In the genomic region with DNA sequence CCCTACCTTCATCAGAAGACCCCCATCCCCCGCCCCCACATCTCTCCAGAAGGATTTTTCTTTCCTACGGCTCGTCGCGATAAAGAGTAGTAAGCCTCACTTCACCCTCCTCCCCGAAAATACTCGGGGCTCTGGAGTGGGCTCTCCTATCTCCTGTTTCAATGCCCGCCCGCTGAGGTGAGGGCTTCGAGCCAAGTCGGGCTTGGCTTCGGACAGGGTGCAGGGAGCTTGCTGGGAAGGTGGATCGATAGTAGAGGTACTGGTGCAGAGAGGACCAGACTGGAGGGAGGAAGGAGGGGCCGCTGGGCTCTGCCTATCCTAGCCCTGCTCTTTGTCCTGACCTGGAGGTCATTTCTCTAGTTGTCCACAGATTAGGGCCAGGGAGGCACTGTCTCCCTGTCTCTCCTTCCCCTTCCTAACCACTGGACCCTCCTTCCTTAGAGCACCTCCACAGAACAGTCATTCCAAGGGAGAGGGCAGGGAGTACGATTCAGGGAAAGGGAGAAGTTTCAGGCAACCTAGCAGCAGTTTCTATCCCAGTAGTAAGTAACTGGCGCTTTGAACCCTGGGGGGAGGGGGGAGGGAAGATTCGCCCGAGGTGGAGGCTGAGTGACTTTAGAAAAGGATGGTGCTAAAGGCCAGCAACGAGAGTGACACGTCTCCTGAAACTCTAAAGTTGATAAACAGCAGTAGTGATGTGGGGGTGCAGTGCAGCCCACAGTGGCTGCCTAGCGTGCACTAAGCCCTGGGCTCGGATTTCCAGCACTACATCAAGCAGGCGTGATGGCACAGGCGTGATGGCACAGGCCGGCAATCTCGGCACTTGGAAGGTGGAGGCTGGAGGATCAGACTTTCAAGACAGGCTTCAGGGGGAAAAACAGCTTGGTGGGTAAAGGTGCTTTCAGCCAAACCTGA, we compare ENCODE assay signal across 9 mouse cellular contexts. TPM values are rescaled to one million over a fixed set of nuclear protein-coding genes. Genes with fewer than 3 reads are reported as not detected.
A peak's percentile ranks its signal among the peaks of the same experiment; 100 is the strongest.
DNase-seq lines count a peak whose midpoint lies in the region; ATAC-seq and TF ChIP-seq lines count a peak whose summit lies in the region.
"Had no signal": no experiment of that assay in that cellular context is flagged by ENCODE, and none has a peak within 500 bp of the region (broad histone marks: within the 10 kb centered on the region; RNA-seq: fewer than 3 reads in every experiment).

No protein-coding gene starts in this region.

- H3K27ac ChIP-seq in embryonic fibroblast, embryonic 13.5 days (ENCODE audit: insufficient read depth, low read length): peak overlapping the region; percentile 92
- H3K27ac ChIP-seq in hindbrain, embryonic 10.5 days: peak overlapping the region; percentile 99
- peak overlapping the region; percentile 92 for H3K27ac ChIP-seq in limb, embryonic 13.5 days
- H3K27ac ChIP-seq in midbrain, embryonic 15.5 days: peak overlapping the region; percentile 96

- H3K9ac ChIP-seq in limb, embryonic 13.5 days: peak overlapping the region; percentile 98
- peak overlapping the region; percentile 94 for H3K9ac ChIP-seq in midbrain, embryonic 15.5 days

- peak overlapping the region; percentile 96 for H3K4me2 ChIP-seq in limb, embryonic 13.5 days (replicated peaks)
- peak overlapping the region; percentile 82 for H3K4me2 ChIP-seq in midbrain, embryonic 15.5 days

- TF ChIP-seq CTCF in embryonic fibroblast, embryonic 13.5 days (IDR thresholded peaks at IDR 0.05; ENCODE audit: borderline replicate concordance, insufficient read depth, low read length): no peak

- H3K4me3 ChIP-seq in embryonic fibroblast, embryonic 13.5 days (ENCODE audit: insufficient read depth, low read length): peak overlapping the region; percentile 96
- peak overlapping the region; percentile 98 for H3K4me3 ChIP-seq in hindbrain, embryonic 10.5 days
- H3K4me3 ChIP-seq in limb, embryonic 13.5 days: peak overlapping the region; percentile 99
- H3K4me3 ChIP-seq in midbrain, embryonic 15.5 days: peak overlapping the region; percentile 96

- H3K36me3 ChIP-seq in hindbrain, embryonic 10.5 days: peaks cover 14% of the 10 kb centered on the region
- peaks cover 9% of the 10 kb centered on the region; the same call in 1 of the 2 replicates for H3K36me3 ChIP-seq in limb, embryonic 13.5 days
- H3K36me3 ChIP-seq in midbrain, embryonic 15.5 days (replicated peaks): no peaks in the 10 kb centered on the region

- H3K27me3 ChIP-seq in hindbrain, embryonic 10.5 days (ENCODE audit: insufficient read depth, poor library complexity, severe bottlenecking): no peaks in the 10 kb centered on the region
- H3K27me3 ChIP-seq in limb, embryonic 13.5 days: no peaks in the 10 kb centered on the region
- H3K27me3 ChIP-seq in midbrain, embryonic 15.5 days (replicated peaks): no peaks in the 10 kb centered on the region

- WGBS in hindbrain, embryonic 10.5 days: 3% methylated on average over 26 of the region's 26 CpGs
- 5% methylated on average over 26 of the region's 26 CpGs for WGBS in limb, embryonic 13.5 days
- 2% methylated on average over 26 of the region's 26 CpGs for WGBS in midbrain, embryonic 15.5 days

- peak; percentile 28 for DNase-seq in 416B (ENCODE audit: low read depth)
- DNase-seq in adrenal gland, adult 2 months: peak; percentile 69
- peak; percentile 80 for DNase-seq in hindbrain, embryonic 10.5 days (ENCODE audit: low spot score)
- DNase-seq in frontal cortex, postnatal 10 days (ENCODE audit: low spot score in 2 of 2): no peak
- DNase-seq in spleen, adult 12 weeks (ENCODE audit: low spot score): no peak

- H3K9me3 ChIP-seq in hindbrain, embryonic 10.5 days: no peaks in the 10 kb centered on the region
- H3K9me3 ChIP-seq in limb, embryonic 13.5 days: no peaks in the 10 kb centered on the region
- H3K9me3 ChIP-seq in midbrain, embryonic 15.5 days: no peaks in the 10 kb centered on the region

- peaks cover 9% of the 10 kb centered on the region for H3K4me1 ChIP-seq in embryonic fibroblast, embryonic 13.5 days (ENCODE audit: control insufficient read depth, insufficient read depth, low read length)
- peaks cover 85% of the 10 kb centered on the region for H3K4me1 ChIP-seq in hindbrain, embryonic 10.5 days (replicated peaks)
- peaks cover 74% of the 10 kb centered on the region for H3K4me1 ChIP-seq in limb, embryonic 13.5 days
- H3K4me1 ChIP-seq in midbrain, embryonic 15.5 days: peaks cover 46% of the 10 kb centered on the region

- TF ChIP-seq POLR2A in embryonic fibroblast, embryonic 13.5 days (IDR thresholded peaks at IDR 0.05; ENCODE audit: low read depth, low read length): peak; percentile 52

- no peak for ATAC-seq in limb, embryonic 13.5 days (ENCODE audit: low FRiP score, low read depth)
- no peak; the same call in 1 of the 2 replicates for ATAC-seq in midbrain, embryonic 15.5 days (replicated peaks)

RNA-seq across cellular contexts. Expression of gene Map7d1, which starts 1.1 kb away (rescaled TPM):
- total RNA-seq in adrenal gland, adult 2 months (2021): 10 to 100 TPM; 55.4 to 68.7 TPM
- 98.3 and 98.7 TPM in 2 replicates for polyA plus RNA-seq in adrenal gland, adult 2 months (2012; rRNA removed)
- polyA plus RNA-seq in embryonic fibroblast, embryonic 13.5 days (2011; ENCODE audit: insufficient read length, low read depth, missing spikeins): 83.0 and 98.9 TPM in 2 replicates
- polyA plus RNA-seq in hindbrain, embryonic 10.5 days (2016; fragmentation: Nextera tagmentation; extraction: Ambion mirVana): 64.8 and 99.0 TPM in 2 replicates
- polyA plus RNA-seq in limb, embryonic 13.5 days (2015; fragmentation: Nextera tagmentation; extraction: Ambion mirVana): 46.5 and 49.9 TPM in 2 replicates
- polyA plus RNA-seq in midbrain, embryonic 15.5 days (2015; fragmentation: Nextera tagmentation; extraction: Ambion mirVana): 85.4 and 92.1 TPM in 2 replicates

RNA-seq across cellular contexts. Expression of gene Trappc3, which starts 4.9 kb away (rescaled TPM):
- total RNA-seq in adrenal gland, adult 2 months (2021): 100 to 1,000 TPM in 1 of 2 experiments, 10 to 100 TPM in 1; 85.8 to 103 TPM
- 16.2 and 16.5 TPM in 2 replicates for polyA plus RNA-seq in adrenal gland, adult 2 months (2012; rRNA removed)
- polyA plus RNA-seq in embryonic fibroblast, embryonic 13.5 days (2011; ENCODE audit: insufficient read length, low read depth, missing spikeins): 96.6 and 102 TPM in 2 replicates
- polyA plus RNA-seq in hindbrain, embryonic 10.5 days (2016; fragmentation: Nextera tagmentation; extraction: Ambion mirVana): 95.4 and 101 TPM in 2 replicates
- 124 and 126 TPM in 2 replicates for polyA plus RNA-seq in limb, embryonic 13.5 days (2015; fragmentation: Nextera tagmentation; extraction: Ambion mirVana)
- 184 and 188 TPM in 2 replicates for polyA plus RNA-seq in midbrain, embryonic 15.5 days (2015; fragmentation: Nextera tagmentation; extraction: Ambion mirVana)

RNA-seq across cellular contexts. Expression of gene Col8a2, which starts 29.4 kb away (rescaled TPM):
- total RNA-seq in adrenal gland, adult 2 months (2021): 1 to 10 TPM; 1.4 to 6.1 TPM
- polyA plus RNA-seq in adrenal gland, adult 2 months (2012; rRNA removed): 1.9 TPM in 2 replicates
- polyA plus RNA-seq in embryonic fibroblast, embryonic 13.5 days (2011; ENCODE audit: insufficient read length, low read depth, missing spikeins): 7.7 and 40.4 TPM in 2 replicates
- 6.1 and 18.5 TPM in 2 replicates for polyA plus RNA-seq in hindbrain, embryonic 10.5 days (2016; fragmentation: Nextera tagmentation; extraction: Ambion mirVana)
- 39.8 and 42.7 TPM in 2 replicates for polyA plus RNA-seq in limb, embryonic 13.5 days (2015; fragmentation: Nextera tagmentation; extraction: Ambion mirVana)
- polyA plus RNA-seq in midbrain, embryonic 15.5 days (2015; fragmentation: Nextera tagmentation; extraction: Ambion mirVana): 2.6 and 2.9 TPM in 2 replicates
- total RNA-seq: common myeloid progenitor, adult 5-6 weeks had no signal

RNA-seq across cellular contexts. Expression of gene Thrap3, which starts 54.7 kb away (rescaled TPM):
- 100 to 1,000 TPM; 169 to 173 TPM for total RNA-seq in adrenal gland, adult 2 months (2021)
- 29.1 and 36.8 TPM in 2 replicates for polyA plus RNA-seq in adrenal gland, adult 2 months (2012; rRNA removed)
- polyA plus RNA-seq in embryonic fibroblast, embryonic 13.5 days (2011; ENCODE audit: insufficient read length, low read depth, missing spikeins): 311 and 382 TPM in 2 replicates
- polyA plus RNA-seq in hindbrain, embryonic 10.5 days (2016; fragmentation: Nextera tagmentation; extraction: Ambion mirVana): 230 and 252 TPM in 2 replicates
- 251 and 256 TPM in 2 replicates for polyA plus RNA-seq in limb, embryonic 13.5 days (2015; fragmentation: Nextera tagmentation; extraction: Ambion mirVana)
- 140 and 150 TPM in 2 replicates for polyA plus RNA-seq in midbrain, embryonic 15.5 days (2015; fragmentation: Nextera tagmentation; extraction: Ambion mirVana)

Comparison
In these comparisons a context has a peak if more than half of its experiments do, and no peak if none do; other contexts are left out.
1. DNase-seq: peak in 416B (single experiment), adrenal gland, adult 2 months (single experiment) and hindbrain, embryonic 10.5 days (single experiment); none in frontal cortex, postnatal 10 days (0 of 2) and spleen, adult 12 weeks (single experiment).
2. Peak in every context shown above with its lines, with median percentiles within 50 percentile points of each other: H3K27ac ChIP-seq and H3K4me3 ChIP-seq.